Mouse (Mus musculus) gastrocnemius, postnatal 25 days (tissue): ENCODE measurements at regions not wholly inside any gene's neighbourhood (a gene's known extent, or its start where the extent isn't known, plus 50 kb on each side); places are given as distances from the start of the nearest gene placed in this dataset.

ENCODE experiments used
- DNase-seq: peaks from one replicate; pipeline ENCODE4 v3.0.0; 2022

GRCm38 (mm10) chr4:39508866-39509265, 58.8 kb downstream of the 1700009N14Rik start:
- no peak for DNase-seq

- DNase-seq = no peak
Observed at GRCm38 (mm10) chr4:39527492-39527891, 77.4 kb downstream of the 1700009N14Rik start.

DNA sequence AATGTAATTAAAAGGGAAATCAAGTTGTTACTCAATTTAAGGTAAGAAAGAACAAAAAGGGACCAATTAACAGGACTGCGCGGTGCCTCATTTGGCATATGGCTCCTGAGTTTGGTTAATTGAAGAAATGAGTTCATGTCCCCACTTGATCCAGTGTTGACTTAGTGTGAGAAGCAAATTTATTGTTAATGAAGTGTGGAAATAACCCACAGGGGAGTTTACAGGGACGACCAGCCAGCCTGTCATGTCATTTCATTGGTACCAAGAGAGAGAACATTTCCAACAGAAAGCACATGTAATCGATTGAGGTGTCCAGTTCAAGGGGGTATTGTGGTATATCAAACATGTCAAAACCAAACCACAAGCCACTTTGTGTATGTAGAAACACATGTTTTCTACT, 78.6 kb downstream of the 1700009N14Rik start:
- DNase-seq = no peak

GRCm38 (mm10) chr4:39556101-39556763, 106.1 kb downstream of the 1700009N14Rik start:
- no peak for DNase-seq

DNA sequence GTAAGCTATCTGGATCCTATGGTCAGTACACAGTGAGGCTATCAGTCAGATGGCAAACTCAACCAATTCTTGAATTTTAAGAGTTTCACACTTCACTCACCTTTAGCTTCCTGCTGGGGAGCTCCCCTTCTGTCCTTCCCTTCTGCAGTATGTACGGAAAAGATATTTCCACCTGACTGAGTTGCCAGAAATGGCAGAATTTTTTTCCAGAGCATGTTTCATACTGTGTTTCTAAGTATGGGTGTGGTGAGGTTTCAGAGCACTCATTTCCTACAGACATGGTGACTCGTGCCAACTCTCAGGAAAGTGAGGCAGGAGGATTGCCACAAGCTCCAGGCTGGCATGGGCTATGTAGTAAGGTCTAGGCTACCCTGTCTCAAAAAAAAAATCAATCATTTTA, 147.3 kb downstream of the 1700009N14Rik start:
- DNase-seq = no peak

DNA sequence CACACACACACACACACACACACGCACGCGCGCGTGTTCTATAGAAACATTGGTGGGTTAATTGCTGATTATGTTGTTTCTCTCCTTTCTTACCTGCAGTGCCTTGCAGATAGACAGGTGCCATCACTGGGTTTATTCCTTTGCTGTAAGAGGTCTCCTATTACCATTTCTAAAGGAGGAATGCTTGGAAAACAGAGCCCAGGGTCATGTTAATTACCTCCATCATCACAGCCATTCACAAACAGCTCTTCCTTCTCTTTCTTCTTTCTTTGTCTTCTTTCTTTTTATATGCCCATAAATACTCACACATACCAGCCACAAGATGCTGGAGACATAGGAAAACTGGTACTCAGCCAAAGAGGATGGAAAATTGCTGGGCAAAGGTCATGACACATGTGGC, 155.0 kb downstream of the 1700009N14Rik start:
- DNase-seq = no peak

DNA sequence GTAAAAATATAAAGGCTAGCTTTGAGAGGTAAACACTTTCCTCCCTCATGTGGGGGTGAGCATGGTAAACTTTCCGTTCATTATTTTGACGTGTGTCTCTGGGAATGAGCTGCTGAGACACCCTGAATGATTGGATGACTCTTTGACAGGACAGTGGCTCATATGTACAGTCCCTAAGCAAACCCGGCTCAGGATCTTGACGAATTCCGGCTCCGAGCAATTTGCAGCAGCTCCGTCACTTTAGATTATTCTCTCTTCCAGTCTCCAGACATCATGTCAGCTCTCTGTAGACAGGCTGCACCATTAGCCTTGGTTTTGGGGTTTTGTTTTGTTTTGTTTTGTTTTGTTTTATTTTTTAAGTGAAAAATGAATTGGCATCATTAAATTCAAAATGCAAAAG, 194.0 kb downstream of the 1700009N14Rik start:
- DNase-seq = no peak

GRCm38 (mm10) chr4:39644849-39645248, 194.8 kb downstream of the 1700009N14Rik start:
- no peak for DNase-seq

GRCm38 (mm10) chr4:39660538-39660937, 210.4 kb downstream of the 1700009N14Rik start:
- no peak for DNase-seq

DNA sequence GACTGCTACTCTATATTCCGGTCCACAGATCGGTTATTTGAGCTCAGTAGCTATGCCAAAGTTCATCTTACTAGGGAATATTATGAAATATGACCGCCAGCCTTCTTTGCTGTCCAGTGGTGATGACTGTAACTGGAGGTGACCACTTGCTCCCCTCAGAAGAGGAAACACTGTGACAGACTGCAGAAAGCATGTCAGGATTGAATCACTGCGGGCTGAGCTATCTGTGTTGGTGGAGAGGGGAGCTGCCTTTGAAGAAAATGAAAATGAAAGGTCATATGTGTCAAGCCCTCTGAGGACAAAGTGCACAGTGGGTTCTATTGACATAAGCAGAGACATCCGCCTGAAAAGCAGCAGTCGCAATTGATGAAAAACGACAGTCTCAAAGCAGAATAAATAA, 222.5 kb downstream of the 1700009N14Rik start:
- no peak for DNase-seq

- no peak for DNase-seq
Observed at GRCm38 (mm10) chr4:39695236-39695635, 245.1 kb downstream of the 1700009N14Rik start.

- DNase-seq = peak; percentile 19
Observed at GRCm38 (mm10) chr4:39697565-39697964, 247.5 kb downstream of the 1700009N14Rik start.

- DNase-seq = no peak
Observed at GRCm38 (mm10) chr4:39699347-39699746, 249.3 kb downstream of the 1700009N14Rik start.

- no peak for DNase-seq
Observed at GRCm38 (mm10) chr4:39717477-39717876, 267.4 kb downstream of the 1700009N14Rik start.

GRCm38 (mm10) chr4:39718691-39719090, 268.6 kb downstream of the 1700009N14Rik start:
- no peak for DNase-seq

DNA sequence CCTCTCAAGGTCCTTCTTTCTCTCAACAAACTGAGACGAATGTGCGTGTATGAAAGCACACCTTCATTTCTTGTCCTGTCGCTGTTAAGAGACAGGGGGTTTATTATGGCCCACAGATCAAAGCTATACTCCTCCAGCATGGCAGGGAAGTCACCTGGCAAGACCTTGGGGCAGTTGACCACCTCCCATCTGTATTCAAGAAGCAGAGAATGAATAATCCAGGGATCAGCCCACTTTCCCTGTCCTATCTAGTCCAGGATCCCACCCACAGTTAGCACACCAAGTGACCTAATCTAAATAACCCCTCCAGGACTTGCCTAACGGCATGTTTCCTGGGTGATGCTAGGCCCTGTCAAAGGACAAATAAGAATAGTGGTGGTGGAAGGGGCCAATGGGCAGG, 269.9 kb downstream of the 1700009N14Rik start:
- DNase-seq = no peak

- no peak for DNase-seq
Observed at GRCm38 (mm10) chr4:39721524-39721923, 271.4 kb downstream of the 1700009N14Rik start.

DNA sequence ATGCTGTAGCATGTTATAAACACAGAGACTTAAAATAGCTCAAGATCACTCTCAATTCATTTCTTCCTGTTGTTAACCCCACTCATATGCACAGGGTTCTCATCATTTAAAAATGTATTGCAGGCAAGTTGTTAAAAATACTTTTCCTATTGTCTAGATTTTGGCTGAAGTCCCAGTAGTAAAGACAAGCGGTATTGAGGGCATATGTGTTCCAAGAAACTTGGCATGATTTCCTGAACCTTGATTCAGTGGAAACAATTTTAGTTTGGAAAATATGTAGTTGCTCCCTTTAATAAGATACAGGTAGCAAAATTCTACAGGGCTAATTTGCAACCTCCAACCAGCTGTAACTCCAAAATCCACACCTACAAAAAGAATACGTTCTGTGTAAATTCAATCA, 315.5 kb downstream of the 1700009N14Rik start:
- no peak for DNase-seq

DNA sequence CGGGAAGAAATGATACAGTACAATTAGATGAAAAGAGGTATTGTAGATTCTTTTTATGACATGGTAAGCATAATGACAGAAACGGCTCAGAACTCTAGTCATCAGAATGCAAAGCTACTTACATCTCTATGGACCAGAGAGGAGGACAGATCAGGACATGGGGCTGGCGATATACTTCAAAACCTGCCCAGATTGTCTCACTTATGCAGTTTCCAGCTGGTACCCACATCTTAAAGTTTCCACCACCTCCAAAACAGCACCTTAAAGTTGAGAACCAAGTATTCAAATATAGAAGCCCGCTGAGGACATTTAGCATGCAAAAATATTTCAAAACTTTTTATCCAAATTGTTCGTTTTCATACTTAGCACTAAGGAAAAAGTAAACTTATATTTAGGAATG, 341.0 kb downstream of the 1700009N14Rik start:
- DNase-seq = no peak

- no peak for DNase-seq
Observed at GRCm38 (mm10) chr4:39809950-39810349, 332.9 kb upstream of the Aco1 start.

DNA sequence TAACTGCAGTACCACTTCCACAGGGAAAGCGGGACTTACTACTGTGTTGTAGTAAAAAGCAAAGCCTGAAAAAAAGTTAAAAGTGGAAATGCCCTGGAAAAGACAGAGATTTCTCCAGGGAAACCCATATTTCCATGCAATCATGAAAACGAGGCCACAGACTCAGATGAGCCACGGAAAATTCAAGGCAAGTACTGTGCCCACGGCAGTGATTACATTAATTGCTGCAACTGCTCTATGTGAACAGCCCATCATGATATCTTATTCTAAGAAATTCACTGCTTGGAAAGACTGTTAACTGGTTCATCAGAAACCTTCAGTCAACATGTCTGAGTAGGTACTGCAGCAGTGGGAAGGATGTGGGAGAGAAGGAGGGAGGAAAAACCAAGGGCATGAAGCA, 330.1 kb upstream of the Aco1 start:
- no peak for DNase-seq

DNA sequence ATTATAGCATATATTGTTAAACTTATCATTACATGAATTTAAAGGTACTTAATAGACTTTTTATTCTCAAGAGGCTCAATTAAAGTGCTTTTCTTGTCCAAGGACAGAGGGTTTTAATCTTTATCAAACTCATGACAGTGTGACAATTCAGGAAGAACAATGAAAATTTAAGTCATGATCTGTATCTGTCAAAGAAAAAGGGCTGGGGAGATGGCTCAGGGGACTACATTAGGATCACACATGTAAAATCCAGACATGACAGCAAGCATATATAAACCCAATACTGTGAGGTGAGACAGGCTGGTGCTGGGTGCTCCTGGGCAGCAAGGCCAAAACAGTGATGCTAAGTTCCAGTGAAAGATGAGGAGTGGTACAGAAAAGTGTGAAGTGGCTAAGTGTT, 327.3 kb upstream of the Aco1 start:
- no peak for DNase-seq

DNA sequence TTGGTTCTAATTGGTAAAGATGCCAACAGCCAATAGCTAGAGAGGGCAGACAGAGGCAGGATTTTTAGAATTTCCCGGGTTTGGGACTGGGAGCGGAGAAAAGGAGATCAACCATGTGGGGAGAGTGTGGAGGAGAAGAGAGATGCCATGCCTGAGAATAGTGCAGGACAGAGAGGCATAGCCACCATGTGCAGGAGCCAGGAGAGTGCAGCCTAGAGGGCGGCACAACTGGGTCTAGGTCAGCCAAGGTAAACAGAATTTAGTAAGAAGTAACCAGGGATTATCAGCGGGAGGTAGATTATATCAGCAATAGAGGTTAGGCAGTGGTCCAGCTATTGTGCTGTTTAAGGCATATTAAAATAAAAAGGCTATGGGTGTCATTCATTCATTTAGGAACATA, 325.2 kb upstream of the Aco1 start:
- no peak for DNase-seq

DNA sequence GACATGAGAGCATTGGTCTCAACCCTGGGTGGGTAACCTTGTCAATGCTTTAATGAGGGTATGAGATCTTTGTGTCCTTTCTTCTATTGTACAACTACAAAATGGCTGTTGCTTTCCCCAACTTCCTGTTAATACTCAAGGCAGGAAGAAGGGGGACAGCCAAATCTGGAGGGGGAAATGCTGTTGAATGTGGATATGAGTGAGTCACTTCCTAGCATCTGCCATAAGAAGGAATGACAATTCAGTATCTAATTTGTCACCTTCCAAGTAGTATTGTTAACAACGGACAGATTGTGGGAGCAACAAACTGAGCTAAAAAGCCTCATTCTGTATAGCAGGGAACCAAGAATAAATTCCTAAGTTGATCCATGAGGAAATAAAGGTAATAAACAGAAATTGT, 309.2 kb upstream of the Aco1 start:
- no peak for DNase-seq
